Mouse (Mus musculus) intestine, embryonic 14.5 days (tissue): ENCODE measurements around the gene Fam180a. TPM values are rescaled to one million over a fixed set of nuclear protein-coding genes. Genes with fewer than 3 reads are reported as not detected.

Experiments
- ATAC-seq: fragments of 200-750 bp; cut with Nextera tagmentation; replicated peaks from 2 replicates; pipeline ENCODE4 v1.8.0; 2017; ENCODE audit warnings: low read depth, moderate number of reproducible peaks, moderate TSS enrichment, moderate library complexity; ENCODE audit not compliant: low FRiP score, low TSS enrichment
- DNase-seq: peaks from one replicate; pipeline ENCODE4 v3.0.0-alpha.2; 2018; ENCODE audit warnings: low spot score
- H3K27ac ChIP-seq: fragments of 300-500 bp; sonication (generic); 2 replicates; pipeline ENCODE4 v1.5.1; 2014; ENCODE audit warnings: low read depth, mild to moderate bottlenecking, control low read depth
- H3K27me3 ChIP-seq: fragments of 300-500 bp; sonication (generic); replicated peaks from 2 replicates; pipeline ENCODE4 v1.6.1; 2014; ENCODE audit warnings: low read length, control low read depth; ENCODE audit not compliant: control insufficient read depth, insufficient read depth
- H3K36me3 ChIP-seq: fragments of 300-500 bp; sonication (generic); 2 replicates; pipeline ENCODE4 v1.6.1; 2014; ENCODE audit warnings: low read length, control low read depth; ENCODE audit not compliant: control insufficient read depth, insufficient read depth
- H3K4me1 ChIP-seq: fragments of 300-500 bp; sonication (generic); replicated peaks from 2 replicates; pipeline ENCODE4 v1.6.1; 2014; ENCODE audit warnings: low read length, control low read depth, mixed read lengths; ENCODE audit not compliant: control insufficient read depth, insufficient read depth
- H3K4me2 ChIP-seq: fragments of 300-500 bp; sonication (generic); 2 replicates; pipeline ENCODE4 v1.6.1; 2014; ENCODE audit warnings: low read length
- H3K4me3 ChIP-seq: fragments of 300-500 bp; sonication (generic); 2 replicates; pipeline ENCODE4 v1.5.1; 2014; ENCODE audit warnings: low read depth, low read length, control low read depth, mixed read lengths
- H3K9ac ChIP-seq: fragments of 300-500 bp; sonication (generic); 2 replicates; pipeline ENCODE4 v1.6.1; 2014; ENCODE audit warnings: mild to moderate bottlenecking, low read length
- H3K9me3 ChIP-seq: fragments of 300-500 bp; sonication (generic); 2 replicates; pipeline ENCODE4 v1.6.1; 2016; ENCODE audit warnings: low read length, control low read depth; ENCODE audit not compliant: control insufficient read depth
- WGBS: fragments of 180-500 bp; shearing (Covaris S2); extraction: QIAGEN DNeasy Blood & Tissue Kit; methylation state at CpG from one replicate; pipeline ENCODE4 v1.1.7; 2014; 5-methylcytosine and 5-hydroxymethylcytosine counted together
- polyA plus RNA-seq: library from polyadenylated mRNA; unstranded; fragments of >200 nt; fragmentation: Nextera tagmentation; extraction: Ambion mirVana; gene quantifications from 2 replicates; pipeline ENCODE4 v1.2.1, GENCODE M21; 2014

Fam180a gene
- polyA plus RNA-seq, 1 experiment from 2014 or later = 2.1 TPM

DNA sequence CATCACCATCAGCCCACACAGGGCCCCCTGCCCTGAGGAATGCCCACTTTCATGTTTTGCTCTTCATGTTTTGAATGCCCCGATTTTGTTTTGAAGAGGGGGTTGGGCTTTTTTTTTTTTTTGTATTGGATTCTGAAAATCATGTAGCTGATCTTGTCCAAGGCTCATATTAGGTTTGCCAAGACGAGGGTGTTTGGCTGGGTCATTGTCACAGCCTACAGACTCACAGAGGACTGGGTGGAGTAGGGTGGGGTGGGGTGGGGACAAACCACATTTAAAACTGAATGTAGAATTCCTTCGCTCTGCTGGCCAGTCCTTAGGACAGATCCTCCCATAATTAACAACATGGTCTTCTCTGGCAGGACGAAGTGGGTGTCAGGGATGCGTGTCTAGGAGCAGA lies 27.5 kb upstream of the Fam180a start:
- Histone ChIP-seq H3K27me3 (no peaks in the 10 kb centered on the region), H3K9ac (no peak overlapping the region), H3K4me2 (no peak overlapping the region), H3K4me3 (no peak overlapping the region), H3K9me3 (no peaks in the 10 kb centered on the region), H3K27ac (no peak overlapping the region), H3K36me3 (no peaks in the 10 kb centered on the region), H3K4me1 (peaks cover 17% of the 10 kb centered on the region)
- no peak for DNase-seq
- no peak for ATAC-seq
- 72% methylated on average over 5 of the region's 5 CpGs for WGBS

DNA sequence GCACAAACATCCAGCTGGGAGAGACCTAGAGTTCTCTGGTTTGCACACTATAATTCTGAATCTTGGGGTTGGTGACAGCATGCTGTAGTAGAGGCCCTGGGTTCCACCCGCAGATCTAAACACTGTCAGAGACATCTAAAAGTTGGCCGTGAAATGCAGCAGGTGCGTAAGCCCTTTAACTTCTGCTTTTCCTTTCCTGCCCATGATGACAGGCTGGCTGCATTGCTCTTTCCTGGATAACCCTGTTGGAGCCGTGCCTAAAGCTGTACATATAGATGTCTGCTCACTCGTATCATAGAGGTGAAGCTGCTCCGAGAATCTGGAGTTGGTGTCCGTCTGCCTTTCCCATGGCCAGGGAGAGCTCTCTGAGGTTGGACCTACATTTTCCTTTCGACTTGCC lies 26.9 kb upstream of the Fam180a start:
- Histone ChIP-seq H3K4me2 (no peak overlapping the region), H3K9me3 (no peaks in the 10 kb centered on the region), H3K27me3 (no peaks in the 10 kb centered on the region), H3K36me3 (no peaks in the 10 kb centered on the region), H3K9ac (no peak overlapping the region), H3K27ac (no peak overlapping the region), H3K4me3 (no peak overlapping the region), H3K4me1 (peaks cover 17% of the 10 kb centered on the region)
- ATAC-seq (no peak), DNase-seq (no peak)
- 67% methylated on average over 8 of the region's 8 CpGs for WGBS

DNA sequence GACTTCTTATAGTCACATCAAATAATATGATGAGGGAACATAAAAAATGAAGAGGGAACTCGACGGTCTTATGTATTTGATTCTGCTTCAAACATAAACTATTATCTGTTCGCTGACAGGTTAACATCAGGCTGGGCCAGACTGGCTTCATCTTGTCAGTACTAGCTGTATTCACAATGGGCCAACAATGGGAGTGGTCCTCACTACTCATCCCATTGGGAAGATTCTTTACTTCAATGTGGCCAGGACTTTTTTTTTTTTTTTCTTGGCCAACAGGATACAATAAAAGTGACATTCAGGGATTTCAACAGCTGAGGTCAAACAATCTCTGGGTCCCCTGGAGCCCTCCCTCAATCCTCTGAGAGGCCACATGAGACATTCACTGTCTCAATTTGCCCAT lies 25.9 kb upstream of the Fam180a start:
- Histone ChIP-seq H3K9me3 (no peaks in the 10 kb centered on the region), H3K27ac (no peak overlapping the region), H3K27me3 (no peaks in the 10 kb centered on the region), H3K4me3 (no peak overlapping the region), H3K9ac (no peak overlapping the region), H3K4me1 (peaks cover 17% of the 10 kb centered on the region), H3K36me3 (no peaks in the 10 kb centered on the region), H3K4me2 (no peak overlapping the region)
- DNase-seq (no peak), ATAC-seq (no peak)
- WGBS = 93% methylated on average over 3 of the region's 3 CpGs

DNA sequence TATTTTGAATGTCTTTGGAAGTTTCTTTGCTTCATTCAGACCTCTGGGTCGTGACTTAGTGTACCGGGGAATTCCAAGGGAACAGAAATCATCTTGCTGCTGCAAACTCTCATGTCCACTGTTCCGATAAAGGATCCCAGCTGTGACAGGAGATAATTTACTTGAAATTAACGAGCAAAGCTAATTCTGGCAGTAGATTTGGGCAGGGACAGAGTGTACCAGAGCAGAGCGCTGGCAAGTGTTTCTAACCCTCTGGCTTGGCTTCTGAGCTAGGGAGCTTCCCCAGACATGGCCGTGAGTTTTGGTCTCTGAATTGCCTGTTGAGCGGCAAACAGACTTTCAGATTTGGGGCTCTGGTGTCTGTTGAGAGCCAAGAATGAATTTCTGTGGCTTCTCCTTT lies 23.8 kb upstream of the Fam180a start:
- H3K27ac ChIP-seq = no peak overlapping the region

DNA sequence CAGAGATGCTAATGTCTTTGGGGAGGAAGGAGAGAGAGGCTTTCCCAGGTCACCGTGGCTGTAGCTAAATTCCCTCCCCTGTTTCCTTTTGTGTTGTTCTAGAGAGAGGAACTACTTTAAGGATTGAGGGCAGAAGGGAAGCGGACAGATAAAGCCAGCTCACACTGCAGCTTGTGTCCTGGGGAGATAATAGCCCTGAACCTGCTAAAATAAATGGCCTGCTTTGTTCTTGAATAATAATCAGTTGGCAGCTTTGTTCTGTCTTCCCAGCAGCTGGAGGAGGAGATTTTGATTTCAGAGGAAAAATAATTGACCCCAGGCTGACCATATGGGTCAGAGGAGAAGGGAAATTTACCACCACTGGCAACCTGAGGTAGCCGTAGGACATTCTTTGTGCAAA lies 12.7 kb upstream of the Fam180a start:
- DNase-seq (no peak), ATAC-seq (no peak)
- 51% methylated on average over 3 of the region's 3 CpGs for WGBS
- Histone ChIP-seq H3K36me3 (no peaks in the 10 kb centered on the region), H3K4me3 (no peak overlapping the region), H3K4me1 (no peaks in the 10 kb centered on the region), H3K9ac (no peak overlapping the region), H3K27me3 (no peaks in the 10 kb centered on the region), H3K4me2 (no peak overlapping the region), H3K27ac (no peak overlapping the region), H3K9me3 (no peaks in the 10 kb centered on the region)

More for the DNA sequence above, 23.8 kb upstream of the Fam180a start:
- Histone ChIP-seq H3K27me3 (no peaks in the 10 kb centered on the region), H3K9me3 (no peaks in the 10 kb centered on the region), H3K4me2 (no peak overlapping the region), H3K4me1 (peaks cover 17% of the 10 kb centered on the region), H3K36me3 (no peaks in the 10 kb centered on the region), H3K4me3 (no peak overlapping the region), H3K9ac (no peak overlapping the region)
- 50% methylated on average over 7 of the region's 7 CpGs for WGBS
- ATAC-seq (no peak), DNase-seq (no peak)

DNA sequence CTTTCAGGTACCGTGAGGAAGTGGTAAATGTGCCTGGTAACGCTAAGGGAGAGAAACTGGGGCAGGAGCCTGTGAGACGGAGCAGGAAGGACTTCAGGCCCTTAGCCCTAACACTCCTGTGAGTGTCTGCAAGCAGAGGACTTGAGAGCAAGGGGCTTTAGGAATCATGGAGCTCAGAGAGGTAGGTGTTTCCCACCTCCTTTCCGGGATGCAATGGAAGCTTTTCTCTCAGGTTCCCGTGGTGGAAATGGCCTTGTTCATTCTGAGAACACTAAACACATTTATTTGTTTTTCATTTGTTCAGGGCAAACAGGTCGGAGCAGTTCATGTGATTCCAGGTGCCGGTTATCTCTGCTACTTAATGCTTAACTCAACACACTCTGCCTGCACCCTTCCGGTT lies 11.9 kb upstream of the Fam180a start:
- Histone ChIP-seq H3K9me3 (no peaks in the 10 kb centered on the region), H3K27ac (no peak overlapping the region), H3K9ac (no peak overlapping the region), H3K36me3 (no peaks in the 10 kb centered on the region), H3K27me3 (no peaks in the 10 kb centered on the region), H3K4me3 (no peak overlapping the region), H3K4me1 (no peaks in the 10 kb centered on the region), H3K4me2 (no peak overlapping the region)
- DNase-seq = no peak
- 66% methylated on average over 8 of the region's 8 CpGs for WGBS
- no peak for ATAC-seq

DNA sequence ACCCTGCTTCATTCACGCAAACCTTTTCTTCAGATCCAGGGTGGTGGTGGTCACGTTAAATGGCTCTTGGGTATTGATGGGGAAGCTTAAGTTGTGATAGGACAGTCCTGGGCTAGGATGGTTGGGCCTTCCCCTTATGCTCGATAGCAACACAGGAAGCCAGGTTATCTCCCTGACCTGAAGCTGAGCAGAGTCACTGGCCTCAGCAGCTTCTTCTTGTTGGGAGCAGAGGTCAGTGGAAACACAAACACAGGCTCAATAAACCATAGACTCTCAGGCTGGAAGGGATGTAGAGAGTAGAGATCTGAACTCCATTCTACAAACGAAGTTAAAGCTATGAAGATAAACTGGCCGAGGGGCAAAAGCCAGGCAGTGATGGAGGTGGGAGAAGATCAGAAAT lies 9.5 kb upstream of the Fam180a start:
- WGBS = 36% methylated on average over 5 of the region's 5 CpGs
- no peak for DNase-seq

DNA sequence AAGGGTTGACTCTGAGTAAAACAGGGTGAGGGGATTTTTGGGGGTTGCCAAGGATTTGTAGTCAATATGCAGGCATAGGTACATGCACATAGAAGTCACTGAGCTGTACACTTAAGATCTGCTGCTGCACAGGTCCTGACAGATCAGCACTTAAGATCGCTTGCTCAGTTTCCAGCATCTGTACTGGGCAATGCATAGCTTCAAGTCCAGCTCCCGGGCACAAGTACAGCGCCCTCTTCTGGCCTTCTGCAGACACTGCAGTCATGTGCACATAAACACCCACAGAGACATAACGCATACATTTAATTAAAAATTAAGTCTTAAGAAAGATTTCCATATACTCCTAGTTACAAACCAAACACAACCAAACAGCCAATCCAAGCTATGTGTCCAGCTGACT lies 8.3 kb upstream of the Fam180a start:
- H3K9ac ChIP-seq = no peak overlapping the region
- no peaks in the 10 kb centered on the region for H3K27me3 ChIP-seq
- no peaks in the 10 kb centered on the region for H3K36me3 ChIP-seq
- WGBS = 74% methylated on average over 4 of the region's 4 CpGs
- no peaks in the 10 kb centered on the region for H3K9me3 ChIP-seq
- no peak overlapping the region for H3K27ac ChIP-seq
- no peak for DNase-seq
- no peak for ATAC-seq
- H3K4me2 ChIP-seq = no peak overlapping the region
- no peak overlapping the region for H3K4me3 ChIP-seq
- H3K4me1 ChIP-seq = no peaks in the 10 kb centered on the region

More for the DNA sequence above, 9.5 kb upstream of the Fam180a start:
- Histone ChIP-seq H3K4me1 (no peaks in the 10 kb centered on the region), H3K27me3 (no peaks in the 10 kb centered on the region), H3K36me3 (no peaks in the 10 kb centered on the region), H3K4me2 (no peak overlapping the region), H3K4me3 (no peak overlapping the region), H3K9ac (no peak overlapping the region), H3K9me3 (no peaks in the 10 kb centered on the region), H3K27ac (no peak overlapping the region)
- no peak for ATAC-seq

DNA sequence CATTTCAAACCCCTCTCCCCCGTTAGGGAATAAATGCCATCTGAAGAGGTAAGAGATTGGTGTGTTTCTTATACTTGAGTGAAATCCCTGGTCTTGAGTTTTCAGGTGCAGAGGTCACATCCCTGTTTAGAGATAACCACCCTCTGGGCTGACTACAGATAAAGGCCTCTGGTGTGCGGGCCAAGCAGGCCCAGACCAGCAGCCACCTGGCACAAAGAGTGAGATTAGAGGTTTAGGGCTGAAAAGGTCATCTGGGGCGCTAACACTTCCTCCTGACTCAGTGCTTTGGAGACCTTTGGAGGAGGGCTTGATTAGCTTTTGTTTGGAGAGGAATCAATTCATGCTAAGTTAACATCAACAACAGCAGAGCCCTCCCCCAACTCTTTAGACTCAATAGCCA lies 7.7 kb upstream of the Fam180a start:
- Histone ChIP-seq H3K4me1 (no peaks in the 10 kb centered on the region), H3K4me3 (no peak overlapping the region), H3K9me3 (no peaks in the 10 kb centered on the region), H3K9ac (no peak overlapping the region), H3K36me3 (no peaks in the 10 kb centered on the region), H3K27ac (no peak overlapping the region), H3K27me3 (no peaks in the 10 kb centered on the region), H3K4me2 (no peak overlapping the region)
- 40% methylated on average over 3 of the region's 3 CpGs for WGBS
- ATAC-seq (no peak), DNase-seq (no peak)
